Mouse (Mus musculus) layer of hippocampus, adult 11-12 months (tissue): ENCODE data around the gene Prss56.

Source experiments
- DNase-seq: peaks from one replicate; pipeline ENCODE4 v3.0.0; 2022; ENCODE audit warnings: low spot score

Prss56 gene

DNA sequence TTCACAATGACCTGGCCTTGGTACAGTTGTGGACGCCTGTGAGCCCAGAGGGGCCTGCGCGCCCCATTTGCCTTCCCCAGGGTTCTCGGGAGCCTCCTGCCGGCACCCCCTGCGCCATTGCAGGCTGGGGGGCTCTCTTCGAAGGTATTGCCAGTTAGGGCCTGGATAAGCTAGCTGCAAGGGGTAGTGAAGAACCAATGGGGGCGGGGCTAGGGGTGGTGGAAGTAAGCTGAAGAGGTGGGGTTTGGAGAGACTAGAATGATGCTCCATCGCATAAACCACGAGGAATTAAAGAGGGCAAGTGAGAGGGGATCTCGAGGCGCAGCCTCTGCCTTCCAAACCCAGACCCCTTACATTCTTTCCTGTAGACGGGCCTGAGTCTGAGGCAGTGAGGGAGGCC, 2.4 kb downstream of the Prss56 start:
- DNase-seq: no peak

DNA sequence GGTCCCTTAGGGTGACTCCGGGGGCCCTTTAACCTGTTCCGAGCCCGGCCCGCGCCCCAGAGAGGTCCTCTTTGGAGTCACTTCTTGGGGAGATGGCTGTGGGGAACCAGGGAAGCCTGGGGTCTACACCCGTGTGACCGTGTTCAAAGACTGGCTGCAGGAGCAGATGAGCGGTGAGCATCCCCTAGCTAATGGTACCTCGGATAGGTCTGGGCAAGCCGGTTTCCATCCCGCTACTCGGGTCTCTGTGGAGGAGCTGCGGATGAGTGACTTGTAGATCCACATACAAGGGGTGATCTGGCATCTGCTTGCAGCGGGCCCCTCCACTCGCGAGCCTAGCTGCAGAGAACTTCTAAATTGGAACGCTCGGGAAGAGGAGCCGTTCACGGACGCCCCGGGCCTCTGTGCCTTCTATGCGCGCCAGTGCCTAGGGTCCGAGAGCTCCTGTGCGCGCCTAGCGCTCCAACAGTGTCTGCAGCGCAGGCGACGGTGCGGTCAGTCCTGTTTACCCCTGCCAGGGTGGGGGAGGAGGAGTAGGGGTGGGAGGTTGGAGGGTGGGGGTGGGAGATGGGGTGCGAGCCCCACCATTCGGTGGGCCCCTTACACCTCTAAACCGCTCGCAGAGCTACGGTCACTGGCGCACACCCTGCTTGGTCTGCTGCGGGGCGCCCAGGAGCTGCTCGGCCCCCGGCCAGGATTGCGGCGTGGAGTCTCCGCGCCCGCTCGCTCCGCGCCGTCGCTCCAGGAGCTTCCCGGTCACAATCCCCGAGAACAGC, 3.3 kb downstream of the Prss56 start:
- DNase-seq: no peak

DNA sequence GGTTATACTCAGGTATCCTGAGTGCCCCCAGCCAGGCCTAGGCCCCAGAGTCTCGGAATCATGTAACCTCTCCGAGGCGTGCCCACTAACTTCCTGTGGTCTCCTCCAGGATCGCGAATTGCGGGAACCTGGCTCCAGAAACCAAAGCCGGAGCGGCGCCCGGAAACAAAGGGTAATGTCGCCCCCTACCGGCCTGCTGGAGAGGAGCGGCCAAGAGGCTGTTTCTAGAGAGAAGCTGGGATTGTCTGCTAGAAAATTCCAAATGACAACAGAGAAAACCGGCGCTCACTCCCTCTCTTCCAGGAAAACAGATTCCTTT, 3.9 kb downstream of the Prss56 start:
- DNase-seq: peak; percentile 74

DNA sequence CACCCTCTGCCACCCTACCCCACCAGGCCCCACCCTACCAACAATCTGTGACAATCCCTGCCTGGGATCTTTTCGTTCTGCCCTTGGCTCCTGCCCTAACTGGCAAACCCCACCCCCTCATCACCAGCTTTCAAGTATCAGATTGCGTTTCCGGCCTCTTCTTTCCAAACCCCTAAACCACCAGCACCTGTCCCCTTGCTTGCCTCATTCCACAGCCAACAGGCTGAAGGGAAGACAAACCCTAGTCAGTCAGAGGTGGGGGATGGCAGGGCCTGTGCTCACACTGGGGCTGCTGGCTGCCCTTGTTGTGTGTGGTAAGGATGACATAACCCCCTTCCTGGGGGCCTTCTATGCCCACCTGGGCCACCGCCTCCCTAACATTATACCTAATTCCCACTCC, 7.3 kb downstream of the Prss56 start, which contains the start of gene Chrnd:
Gene Chrnd, plus strand, starts transcription at position 179 of the 400 bp plus-strand sequence.
- no peak for DNase-seq

DNA sequence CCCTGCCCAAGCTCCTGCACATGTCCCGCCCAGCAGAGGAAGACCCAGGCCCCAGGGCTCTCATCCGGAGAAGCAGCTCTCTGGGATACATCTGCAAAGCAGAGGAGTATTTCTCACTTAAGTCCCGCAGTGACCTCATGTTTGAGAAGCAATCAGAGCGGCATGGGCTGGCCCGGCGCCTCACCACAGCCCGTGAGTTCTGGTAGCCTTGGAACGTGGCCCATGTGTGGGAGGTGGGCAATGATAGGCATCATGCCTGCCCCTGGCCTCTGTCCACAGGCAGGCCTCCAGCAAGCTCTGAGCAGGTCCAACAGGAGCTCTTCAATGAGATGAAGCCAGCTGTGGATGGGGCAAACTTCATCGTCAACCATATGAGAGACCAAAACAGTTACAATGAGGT, 14.2 kb downstream of the Prss56 start:
- DNase-seq: no peak

DNA sequence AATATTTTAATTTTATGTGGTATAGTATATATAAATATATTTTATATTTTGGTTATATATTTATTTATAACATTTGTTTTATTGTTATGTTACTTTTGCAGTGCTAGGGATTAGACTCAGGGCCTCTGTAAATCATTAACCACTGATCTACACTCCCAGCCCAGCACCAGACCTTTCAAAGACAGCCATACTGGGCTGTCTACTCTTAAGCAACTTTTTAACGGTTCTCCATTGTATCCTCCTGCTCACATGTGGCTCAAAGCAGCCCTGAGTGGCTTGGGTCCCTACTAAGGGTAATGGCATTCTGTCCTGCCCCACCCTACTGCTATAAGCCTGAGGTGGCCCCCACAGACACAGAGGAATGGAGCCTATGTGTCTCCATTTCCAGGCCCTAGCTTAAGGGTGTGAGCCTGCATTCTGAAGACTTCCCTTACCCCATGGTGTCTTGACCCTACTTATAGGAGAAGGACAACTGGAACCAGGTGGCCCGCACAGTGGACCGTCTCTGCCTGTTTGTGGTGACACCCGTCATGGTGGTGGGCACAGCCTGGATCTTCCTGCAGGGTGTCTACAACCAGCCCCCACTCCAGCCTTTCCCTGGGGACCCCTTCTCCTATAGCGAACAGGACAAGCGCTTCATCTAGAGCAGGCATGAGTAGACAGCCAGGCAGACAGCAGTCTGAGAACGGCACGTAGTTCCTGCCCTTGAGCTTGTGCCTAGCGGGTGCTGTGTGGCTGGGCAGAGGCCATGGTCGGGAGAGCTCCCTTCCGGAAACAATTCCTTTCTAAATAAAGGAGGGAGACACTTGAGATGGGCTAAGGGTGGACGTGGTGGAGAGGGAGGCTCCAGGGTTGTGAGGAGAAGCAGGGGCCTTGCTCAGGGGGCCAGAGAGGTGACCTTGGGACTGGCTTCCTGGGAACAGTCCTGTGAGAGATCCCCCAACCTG, 15.3 kb downstream of the Prss56 start:
- DNase-seq: no peak

DNA sequence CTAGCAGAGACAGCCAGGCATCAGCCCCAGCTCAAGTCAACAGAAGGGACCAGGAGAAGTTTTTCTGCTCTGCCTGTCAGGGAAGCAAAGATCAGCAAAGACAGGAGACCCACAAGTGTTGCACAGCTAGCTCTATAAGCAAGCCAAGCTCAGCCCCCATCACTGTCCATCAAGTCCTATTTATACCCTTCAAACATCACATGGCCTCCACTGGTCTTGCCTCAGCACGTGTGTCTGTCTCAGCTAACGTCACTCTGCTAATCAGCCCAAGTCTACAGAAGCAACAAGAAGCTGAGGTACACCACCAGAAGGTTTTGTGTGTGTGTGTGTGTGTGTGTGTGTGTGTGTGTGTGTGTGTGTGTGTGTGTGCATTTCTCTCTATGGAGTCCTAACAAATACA, 17.7 kb downstream of the Prss56 start:
- DNase-seq: no peak

DNA sequence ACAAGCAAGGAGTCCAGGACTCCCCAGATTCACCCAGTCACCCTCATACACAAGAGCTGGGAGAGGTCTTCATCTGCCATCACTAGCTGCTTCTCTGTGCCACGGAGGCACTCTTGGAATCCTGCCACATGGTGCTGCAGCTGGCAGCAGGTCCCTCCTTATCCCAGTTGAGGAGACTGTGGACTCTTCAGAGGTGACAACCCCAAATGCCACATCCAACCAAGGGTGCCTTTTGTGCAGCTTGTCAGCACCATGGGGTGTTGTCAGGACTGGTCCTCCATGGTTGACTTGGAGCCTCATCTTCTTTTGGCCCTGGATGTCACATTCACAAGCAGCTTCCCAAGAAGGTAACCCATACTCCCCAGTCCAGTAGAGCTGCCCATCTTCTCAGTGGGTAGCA, 18.7 kb downstream of the Prss56 start:
- DNase-seq: no peak

DNA sequence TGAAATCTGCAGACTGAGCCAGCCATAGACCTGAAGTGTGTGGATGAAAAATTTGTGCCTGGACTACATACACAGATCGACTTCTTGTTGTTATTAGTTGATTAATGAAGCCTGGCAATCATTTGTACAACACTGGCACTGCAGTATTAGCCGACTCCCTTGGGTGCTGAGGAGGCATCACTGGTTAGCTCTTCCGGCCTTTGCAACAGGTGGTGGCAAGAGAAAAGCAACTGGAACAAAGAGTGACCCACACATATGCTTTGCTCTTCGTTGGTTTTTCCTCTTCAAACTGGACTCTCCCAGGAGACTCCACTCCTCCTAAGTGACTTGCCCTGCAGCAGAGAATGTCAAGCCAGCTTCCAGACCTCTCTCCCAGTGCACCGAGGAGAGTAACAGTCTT, 20.7 kb downstream of the Prss56 start:
- DNase-seq: no peak

DNA sequence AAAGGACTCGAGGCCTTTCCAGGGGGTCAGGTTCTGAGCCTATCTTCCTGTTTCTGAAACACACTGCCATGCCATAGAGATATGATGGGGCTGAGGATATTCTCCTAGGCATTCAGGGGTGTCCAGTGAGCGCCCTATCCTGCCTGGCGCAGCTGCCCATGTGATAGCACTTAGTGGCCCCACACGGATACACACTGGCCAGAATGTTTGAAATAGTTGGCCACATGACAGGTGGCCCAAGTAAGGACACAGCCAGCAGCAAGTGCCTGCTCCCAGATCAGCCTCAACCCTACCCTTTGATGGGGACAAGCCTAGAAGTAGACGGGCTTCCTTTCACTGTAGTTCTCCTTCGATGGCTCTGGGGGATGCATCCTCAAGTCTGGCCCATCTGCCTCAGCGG, 21.4 kb downstream of the Prss56 start, which contains the start of gene Chrng:
Gene Chrng, plus strand, starts transcription at position 193 of the 400 bp plus-strand sequence.
- DNase-seq: no peak

DNA sequence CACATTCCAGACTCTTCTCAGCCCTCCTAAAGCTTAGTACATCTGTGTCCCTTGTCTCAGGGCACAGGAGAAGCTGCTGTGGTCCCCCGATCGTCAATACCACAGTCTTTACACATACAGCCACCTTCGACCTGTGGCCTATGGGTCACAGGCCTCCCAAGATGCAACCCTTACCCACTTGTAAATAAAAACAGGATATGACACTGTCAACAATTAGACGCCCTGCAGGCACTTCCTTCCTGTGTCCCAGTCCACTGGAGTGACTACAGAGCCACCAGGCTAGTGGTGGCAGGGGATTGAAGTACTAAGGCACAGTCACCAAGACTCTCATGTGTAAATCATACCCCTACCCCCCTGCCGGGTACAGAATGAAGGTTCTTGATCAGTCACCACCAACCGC, 21.9 kb downstream of the Prss56 start:
- no peak for DNase-seq

DNA sequence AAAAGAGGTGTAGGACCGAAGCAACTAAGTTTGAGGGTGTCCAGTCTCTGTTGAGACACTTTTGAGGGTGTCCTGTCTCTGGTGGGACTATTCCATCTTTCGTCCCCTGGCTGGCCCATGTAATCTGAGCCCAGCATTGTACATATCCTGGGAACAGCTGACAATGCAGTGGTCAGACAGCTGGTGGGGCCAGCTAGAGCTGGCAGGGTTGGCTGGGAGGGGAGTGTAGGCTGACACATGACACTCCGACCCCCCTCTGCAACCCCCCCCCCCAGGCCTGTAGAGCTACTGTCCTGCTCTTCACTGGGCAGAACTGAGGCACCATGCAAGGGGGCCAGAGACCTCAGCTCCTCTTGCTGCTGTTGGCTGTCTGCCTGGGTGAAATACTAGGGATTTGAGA, 22.4 kb downstream of the Prss56 start:
- no peak for DNase-seq

DNA sequence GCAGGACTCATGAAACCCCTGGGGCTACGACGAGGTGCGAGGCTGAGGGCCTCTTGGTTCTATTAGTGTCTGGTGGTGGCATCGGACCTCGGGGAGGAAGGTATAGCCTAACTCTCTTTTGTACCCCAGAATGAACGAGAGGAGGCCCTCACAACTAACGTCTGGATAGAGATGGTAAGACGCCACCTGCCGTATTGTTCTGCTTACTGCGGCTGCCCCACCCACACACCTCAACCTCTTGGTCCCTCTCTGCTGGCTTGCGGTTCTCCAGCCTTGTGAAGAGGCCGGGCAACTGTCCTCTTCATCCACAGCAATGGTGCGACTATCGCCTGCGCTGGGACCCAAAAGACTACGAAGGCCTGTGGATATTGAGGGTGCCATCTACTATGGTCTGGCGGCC, 23.2 kb downstream of the Prss56 start:
- DNase-seq: no peak

DNA sequence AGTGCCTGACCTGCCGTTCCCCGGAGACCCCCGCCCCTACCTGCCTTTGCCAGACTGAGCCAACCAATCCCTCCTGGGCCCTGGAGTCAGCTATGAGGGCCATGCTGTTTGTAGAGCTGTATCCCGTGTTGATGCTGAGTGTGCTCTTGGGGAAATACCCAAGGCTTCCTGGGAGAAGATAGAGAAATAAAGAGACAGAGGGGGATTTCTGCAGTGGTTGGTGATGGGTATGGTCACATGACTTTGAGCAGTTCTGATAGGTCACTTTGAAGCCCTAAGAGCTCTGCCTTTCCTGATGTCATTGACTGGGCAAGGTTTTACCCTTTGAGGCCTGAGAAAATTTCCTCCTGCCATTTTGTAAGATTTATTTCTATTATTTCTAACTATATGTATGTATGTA, 28.3 kb downstream of the Prss56 start:
- DNase-seq: no peak

DNA sequence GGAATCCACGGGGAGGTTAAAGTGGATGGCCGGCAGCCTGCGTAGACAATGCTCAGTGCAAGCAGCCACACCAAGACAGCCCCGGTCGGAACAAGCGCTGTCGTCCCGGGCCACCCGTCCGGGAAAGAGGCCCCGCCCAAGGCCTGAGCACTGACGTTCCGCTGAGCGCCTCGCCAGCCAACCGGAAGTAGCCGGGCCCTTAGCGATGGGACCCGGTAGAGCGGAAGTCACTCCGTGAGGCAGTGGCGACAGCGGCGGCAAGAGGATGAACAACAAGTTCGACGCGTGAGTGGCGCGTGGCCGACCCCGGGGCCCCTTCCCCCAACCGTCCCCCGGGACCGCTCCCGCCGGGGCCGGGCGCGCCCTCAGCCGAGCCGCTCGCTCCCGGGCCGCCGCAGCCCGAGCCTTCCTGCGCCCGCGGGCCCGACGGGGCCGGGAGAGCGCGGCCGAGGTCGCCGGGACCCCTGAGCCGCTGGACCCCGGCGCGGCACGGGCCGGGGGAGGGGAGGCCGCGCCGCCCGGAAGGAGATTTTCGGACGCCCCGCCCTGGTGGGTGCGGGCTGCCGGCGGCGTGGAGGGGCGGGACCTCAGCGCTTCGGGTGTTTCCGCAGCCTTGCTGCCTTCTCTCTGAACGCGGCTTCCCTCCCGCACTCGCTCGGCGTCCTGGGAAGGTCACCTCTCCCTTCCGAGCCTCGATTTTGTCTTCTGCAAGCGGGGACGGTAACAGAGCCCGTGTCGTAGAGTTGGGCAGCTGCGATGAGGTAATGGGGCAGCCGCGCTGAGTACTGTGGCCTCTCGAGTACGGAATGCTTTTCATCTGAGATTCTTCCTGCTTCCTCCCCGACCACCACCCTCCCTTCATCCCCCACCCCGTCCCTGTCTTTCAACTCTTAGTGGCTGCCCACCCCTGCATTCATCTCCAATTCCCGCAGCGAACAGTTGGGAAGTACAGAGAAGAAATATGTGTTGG, 30.9 kb downstream of the Prss56 start, which contains the start of gene Eif4e2:
Gene Eif4e2, plus strand, starts transcription at position 180 of the 970 bp plus-strand sequence.
- DNase-seq: peak; percentile 94

DNA sequence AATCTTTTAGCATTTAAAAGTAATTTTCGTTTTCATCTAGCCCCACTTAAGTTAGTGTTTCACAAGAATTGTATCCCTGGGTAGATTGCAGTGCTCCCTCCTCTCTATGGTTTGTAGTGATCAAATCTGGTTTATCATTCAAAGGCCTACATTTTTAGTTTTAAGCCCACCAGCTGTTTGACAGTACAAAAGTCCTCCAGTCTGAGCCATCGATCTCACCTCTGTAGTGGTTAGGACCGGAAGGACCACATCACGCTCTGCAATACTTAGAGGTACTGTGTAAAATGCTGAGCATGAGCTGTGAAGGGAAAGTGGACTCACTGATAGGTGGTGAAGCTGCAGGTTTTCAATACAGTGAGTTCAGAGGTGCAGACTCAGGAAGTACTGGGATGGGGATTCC, 31.6 kb downstream of the Prss56 start:
- DNase-seq: no peak

DNA sequence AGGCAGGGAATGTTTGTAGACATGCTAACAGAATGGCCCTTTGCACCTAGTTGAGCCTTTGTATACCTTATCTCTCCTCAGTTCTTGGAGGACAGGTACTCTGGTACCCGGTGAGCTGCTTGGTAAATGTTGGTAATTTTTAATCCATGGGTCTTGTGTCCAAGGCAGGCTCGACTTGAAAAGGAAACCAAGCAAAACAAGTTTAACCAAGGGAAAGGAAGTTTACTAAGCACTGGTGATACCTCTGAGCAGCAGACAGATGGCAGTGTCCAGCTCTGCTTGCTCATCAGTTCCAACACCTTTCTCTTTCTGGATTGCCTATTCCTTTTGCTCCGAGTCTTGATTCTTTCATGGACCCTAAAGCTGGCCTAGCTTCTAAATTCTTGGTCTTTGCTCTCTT, 34.8 kb downstream of the Prss56 start:
- DNase-seq: no peak

DNA sequence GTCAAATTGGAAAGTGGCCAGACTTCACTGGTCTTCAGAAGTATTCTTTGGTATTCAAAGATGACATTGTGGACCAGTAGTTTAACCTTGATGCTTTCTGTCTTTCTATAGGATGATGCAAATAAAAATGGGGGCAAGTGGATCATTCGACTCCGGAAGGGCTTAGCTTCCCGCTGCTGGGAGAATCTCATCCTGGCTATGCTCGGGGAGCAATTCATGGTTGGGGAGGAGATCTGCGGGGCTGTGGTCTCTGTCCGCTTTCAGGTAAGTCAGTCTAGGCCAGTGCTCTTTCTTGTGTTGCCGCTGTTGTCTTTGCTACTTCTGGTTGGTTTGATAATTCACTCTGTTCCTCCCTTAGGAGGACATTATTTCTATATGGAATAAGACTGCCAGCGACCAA, 42.6 kb downstream of the Prss56 start:
- DNase-seq: no peak

DNA sequence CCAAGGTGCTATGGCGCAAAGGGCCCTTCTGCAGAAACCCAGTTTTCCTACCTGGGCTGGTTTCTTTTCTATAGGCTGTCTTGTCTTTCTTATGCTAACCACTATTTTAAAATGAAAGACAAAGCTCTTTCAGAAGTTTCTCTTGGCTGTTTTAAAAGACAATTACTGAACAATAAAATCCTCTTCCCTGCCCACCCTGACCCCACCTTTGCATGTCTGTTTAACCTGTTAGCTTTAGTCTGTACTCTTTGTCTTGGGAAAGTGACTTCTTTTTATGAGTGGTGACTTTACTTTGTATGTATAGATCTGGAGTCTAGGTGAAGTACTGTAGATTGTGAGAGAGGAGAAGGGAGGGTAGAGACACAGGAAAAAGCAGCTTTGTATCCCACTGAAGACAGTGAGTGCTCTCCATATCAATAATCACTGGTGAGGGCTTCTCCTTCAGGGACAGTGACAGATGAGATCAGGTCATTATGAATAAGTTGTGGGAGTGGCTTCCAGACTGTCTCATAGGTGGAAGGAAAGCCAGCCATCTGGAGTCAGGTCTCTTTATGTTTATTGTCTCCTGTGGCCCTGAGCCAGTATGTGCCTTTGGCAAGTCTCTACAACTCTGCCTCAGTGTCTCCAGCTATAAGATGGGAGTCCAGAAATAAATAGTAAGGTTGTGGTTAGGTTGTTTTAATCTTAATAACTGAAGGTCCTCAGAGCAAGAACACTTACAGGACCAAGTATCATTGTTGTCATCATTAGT, 43.5 kb downstream of the Prss56 start:
- DNase-seq: no peak

DNA sequence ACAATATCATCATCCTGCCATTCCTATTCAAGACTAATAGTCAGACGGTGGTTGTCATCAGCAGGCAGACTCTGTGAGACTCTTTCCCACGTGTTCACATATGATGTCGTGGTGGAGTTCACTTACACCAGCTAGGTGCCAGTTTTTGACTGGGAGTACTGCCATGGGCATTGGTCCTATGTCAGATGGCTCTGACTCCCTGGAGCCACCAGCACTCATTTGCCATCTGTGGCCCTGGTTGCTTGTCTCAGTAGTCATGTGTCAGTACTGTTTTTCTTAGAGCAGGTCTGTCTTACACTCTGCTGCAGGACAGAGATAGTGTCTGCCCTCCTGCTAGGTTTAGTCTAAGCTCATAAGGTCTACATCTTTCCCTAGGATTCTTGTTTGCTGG, 44.0 kb downstream of the Prss56 start:
- no peak for DNase-seq

DNA sequence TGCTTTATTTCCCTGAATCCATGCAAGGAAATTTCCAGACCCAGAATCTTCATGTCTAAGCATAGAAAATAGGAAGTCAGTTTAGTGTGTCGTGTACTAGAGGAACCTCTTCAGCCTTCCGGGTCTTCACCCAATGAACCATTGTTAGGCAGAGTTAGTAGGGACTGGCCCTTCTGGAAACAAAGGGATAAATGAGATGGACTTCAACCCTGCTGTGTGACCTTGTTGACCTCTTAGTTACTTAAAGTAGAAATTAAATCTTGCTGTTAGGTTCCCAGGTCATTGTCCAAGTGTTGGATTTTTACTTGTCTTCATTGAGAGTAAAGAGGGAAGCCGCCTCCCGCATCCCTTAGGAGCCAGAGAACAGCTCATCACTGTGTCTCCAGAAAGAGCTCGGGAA, 47.5 kb downstream of the Prss56 start:
- no peak for DNase-seq
